Mouse (Mus musculus) midbrain, embryonic 15.5 days (tissue): Measurements from ENCODE around the gene Pdcl2. TPM values are rescaled to one million over a fixed set of nuclear protein-coding genes. Genes with fewer than 3 reads are reported as not detected.

Source experiments
- ATAC-seq: fragments of 200-750 bp; cut with Nextera tagmentation; replicated peaks from 2 replicates; pipeline ENCODE4 v1.8.0; 2017; ENCODE audit warnings: moderate TSS enrichment
- H3K27ac ChIP-seq: fragments of 300-500 bp; sonication (generic); 2 replicates; pipeline ENCODE4 v1.5.1; 2015; ENCODE audit warnings: mild to moderate bottlenecking, inconsistent platforms
- H3K27me3 ChIP-seq: fragments of 300-500 bp; sonication (generic); replicated peaks from 2 replicates; pipeline ENCODE4 v1.6.1; 2015; ENCODE audit warnings: inconsistent platforms
- H3K36me3 ChIP-seq: fragments of 300-500 bp; sonication (generic); replicated peaks from 2 replicates; pipeline ENCODE4 v1.6.1; 2015; ENCODE audit warnings: inconsistent platforms
- H3K4me1 ChIP-seq: fragments of 300-500 bp; sonication (generic); 2 replicates; pipeline ENCODE4 v1.6.1; 2015; ENCODE audit warnings: inconsistent platforms
- H3K4me2 ChIP-seq: fragments of 300-500 bp; sonication (generic); 2 replicates; pipeline ENCODE4 v1.6.1; 2015; ENCODE audit warnings: inconsistent platforms, mild to moderate bottlenecking, moderate library complexity
- H3K4me3 ChIP-seq: fragments of 300-500 bp; sonication (generic); 2 replicates; pipeline ENCODE4 v1.5.1; 2015; ENCODE audit warnings: mild to moderate bottlenecking, inconsistent platforms
- H3K9ac ChIP-seq: fragments of 300-500 bp; sonication (generic); 2 replicates; pipeline ENCODE4 v1.6.1; 2015; ENCODE audit warnings: mild to moderate bottlenecking, inconsistent platforms
- H3K9me3 ChIP-seq: fragments of 300-500 bp; sonication (generic); 2 replicates; pipeline ENCODE4 v1.6.1; 2016; ENCODE audit warnings: inconsistent platforms
- WGBS: fragments of 180-500 bp; shearing (Covaris S2); methylation state at CpG from one replicate; pipeline ENCODE4 v1.1.7; 2015; ENCODE audit warnings: mixed read lengths; 5-methylcytosine and 5-hydroxymethylcytosine counted together
- polyA plus RNA-seq: library from polyadenylated mRNA; unstranded; fragments of >200 nt; fragmentation: Nextera tagmentation; extraction: Ambion mirVana; gene quantifications from 2 replicates; pipeline ENCODE4 v1.2.1, GENCODE M21; 2015

The Pdcl2 gene
- polyA plus RNA-seq: not detected in 2 replicates

GRCm38 (mm10) chr5:76330953-76331352 is at the start of gene Pdcl2:
Pdcl2 (minus strand) TSS chr5:76331156.
- Histone ChIP-seq H3K4me2 (no peak within 1 kb of the TSS), H3K36me3 (no peaks in the 10 kb centered on the region), H3K9ac (no peak within 1 kb of the TSS), H3K9me3 (no peaks in the 10 kb centered on the region), H3K27ac (no peak within 1 kb of the TSS), H3K4me3 (no peak within 1 kb of the TSS), H3K27me3 (no peaks in the 10 kb centered on the region), H3K4me1 (no peaks in the 10 kb centered on the region)
- WGBS: 85% methylated on average over 7 of the region's 7 CpGs
- ATAC-seq: no peak

GRCm38 (mm10) chr5:76379216-76379615 is 48.3 kb upstream of the Pdcl2 start:
- no peaks in the 10 kb centered on the region for H3K9me3 ChIP-seq
- no peaks in the 10 kb centered on the region for H3K36me3 ChIP-seq
- H3K4me3 ChIP-seq: no peak overlapping the region
- no peak overlapping the region for H3K4me2 ChIP-seq
- 36% methylated on average over 3 of the region's 3 CpGs for whole genome bisulfite sequencing
- no peaks in the 10 kb centered on the region for H3K4me1 ChIP-seq
- H3K27me3 ChIP-seq: no peaks in the 10 kb centered on the region
- no peak overlapping the region for H3K9ac ChIP-seq
- no peak overlapping the region for H3K27ac ChIP-seq
- ATAC-seq: no peak

DNA sequence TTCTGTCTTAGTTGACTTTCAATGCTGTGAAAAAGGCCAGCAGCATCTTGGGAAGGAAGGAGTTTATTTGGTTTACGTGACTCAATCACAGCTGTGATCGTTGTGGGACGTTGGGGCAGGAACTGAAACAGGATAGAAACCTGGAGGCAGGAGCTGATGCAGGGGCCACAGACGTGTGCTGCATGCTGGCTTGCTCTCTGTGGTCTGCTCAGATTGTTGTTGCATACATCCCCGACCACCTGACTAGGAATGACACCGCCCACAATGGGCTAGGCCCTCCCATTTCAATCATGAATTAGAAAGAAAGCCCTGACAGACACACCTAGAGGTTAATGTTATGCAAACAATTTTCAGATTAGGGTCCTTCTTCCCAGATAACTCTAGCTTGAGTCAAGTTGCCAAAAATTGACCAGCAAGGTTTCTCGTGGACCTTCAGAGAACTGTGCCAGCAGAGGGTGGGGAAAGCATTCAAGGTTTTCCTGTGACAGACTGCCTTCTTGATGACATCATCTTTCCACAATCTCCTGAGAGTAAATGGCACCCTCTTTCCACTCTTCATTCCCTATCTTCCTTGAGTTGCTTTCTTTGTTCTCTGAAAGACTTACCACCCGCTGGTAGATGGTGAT is 38.4 kb upstream of the Pdcl2 start:
- no peak for ATAC-seq
- 84% methylated on average over 8 of the region's 8 CpGs for WGBS
- no peaks in the 10 kb centered on the region for H3K4me1 ChIP-seq
- no peak overlapping the region for H3K4me3 ChIP-seq
- no peaks in the 10 kb centered on the region for H3K36me3 ChIP-seq
- no peak overlapping the region for H3K4me2 ChIP-seq
- H3K27ac ChIP-seq: no peak overlapping the region
- no peak overlapping the region for H3K9ac ChIP-seq
- H3K27me3 ChIP-seq: peaks cover 3% of the 10 kb centered on the region; the same call in 1 of the 2 replicates
- H3K9me3 ChIP-seq: no peaks in the 10 kb centered on the region

DNA sequence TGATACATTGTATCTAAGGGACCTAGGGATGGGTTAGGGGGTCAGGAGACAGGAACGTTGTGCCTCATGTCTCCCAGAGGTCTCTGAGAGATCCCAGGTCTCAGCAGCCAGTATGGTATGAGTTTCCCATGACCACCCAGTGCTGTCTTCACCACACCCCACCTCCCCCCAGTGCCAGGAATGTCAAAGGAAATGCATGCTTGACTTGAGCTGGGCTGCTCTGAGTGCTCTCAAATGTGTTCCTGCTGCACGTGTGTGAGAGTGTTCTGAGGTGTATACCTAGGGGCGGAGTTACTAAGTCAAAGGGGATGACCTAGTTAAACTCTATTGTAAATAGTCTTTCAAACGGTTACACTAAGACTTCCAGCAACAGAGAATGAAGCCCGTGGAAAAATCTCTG is 34.5 kb upstream of the Pdcl2 start:
- WGBS: 49% methylated on average over 5 of the region's 5 CpGs
- Histone ChIP-seq H3K4me3 (no peak overlapping the region), H3K4me1 (peaks cover 12% of the 10 kb centered on the region), H3K4me2 (no peak overlapping the region), H3K36me3 (no peaks in the 10 kb centered on the region), H3K27ac (no peak overlapping the region), H3K9me3 (no peaks in the 10 kb centered on the region), H3K9ac (no peak overlapping the region), H3K27me3 (peaks cover 13% of the 10 kb centered on the region)
- ATAC-seq: no peak

DNA sequence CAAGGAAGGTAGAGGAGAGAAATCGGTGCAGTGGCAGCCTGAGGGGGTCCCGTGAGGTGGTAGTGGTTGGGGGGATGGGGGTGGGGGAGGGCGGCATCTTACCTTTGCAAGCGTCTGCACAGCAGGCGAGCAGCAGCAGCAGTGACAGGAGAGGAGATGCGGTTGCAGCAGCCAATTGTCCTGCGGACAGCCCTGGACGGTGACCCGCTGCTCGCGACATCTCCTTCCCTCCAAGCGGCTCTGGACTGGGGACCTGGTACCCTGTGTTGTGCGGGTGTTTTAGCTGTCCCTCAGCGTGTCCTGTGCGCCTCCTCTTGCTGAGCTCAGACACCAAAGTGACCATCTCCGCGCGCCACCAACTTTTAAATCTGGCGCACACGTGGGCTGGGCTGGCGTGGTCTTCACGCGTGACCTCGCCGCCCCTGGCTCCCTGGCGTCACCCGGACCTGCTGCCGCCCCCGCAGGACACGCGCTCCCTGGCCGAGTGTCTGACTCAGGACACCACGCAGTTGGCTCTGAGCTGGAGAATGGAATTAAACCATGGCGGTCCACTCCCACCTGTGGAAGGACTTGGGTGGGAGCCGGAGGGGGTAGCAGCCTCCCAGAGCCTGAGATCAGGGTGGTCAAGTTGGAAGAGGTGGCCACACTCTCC is 32.6 kb upstream of the Pdcl2 start, which contains the start of gene Nmu:
Gene Nmu (minus strand): TSS at position 336 of the 652 bp plus-strand sequence.
- no peaks in the 10 kb centered on the region for H3K36me3 ChIP-seq
- no peaks in the 10 kb centered on the region for H3K9me3 ChIP-seq
- H3K4me3 ChIP-seq: peak within 1 kb of the TSS; percentile 38
- H3K4me1 ChIP-seq: peaks cover 12% of the 10 kb centered on the region
- H3K27me3 ChIP-seq: peaks cover 13% of the 10 kb centered on the region
- no peak for ATAC-seq
- 5% methylated on average over 35 of the region's 35 CpGs for WGBS
- H3K4me2 ChIP-seq: peak within 1 kb of the TSS; percentile 83
- no peak within 1 kb of the TSS for H3K27ac ChIP-seq
- peak within 1 kb of the TSS; percentile 19; the same call in 1 of the 2 replicates for H3K9ac ChIP-seq

- no peaks in the 10 kb centered on the region for H3K36me3 ChIP-seq
- no peak for ATAC-seq
- no peaks in the 10 kb centered on the region for H3K9me3 ChIP-seq
- H3K4me2 ChIP-seq: no peak overlapping the region
- peaks cover 12% of the 10 kb centered on the region for H3K4me1 ChIP-seq
- 84% methylated on average over 4 of the region's 4 CpGs for WGBS
- no peak overlapping the region for H3K9ac ChIP-seq
- no peak overlapping the region for H3K27ac ChIP-seq
- H3K4me3 ChIP-seq: no peak overlapping the region
- peaks cover 13% of the 10 kb centered on the region for H3K27me3 ChIP-seq
Observed at GRCm38 (mm10) chr5:76360786-76361185, 29.8 kb upstream of the Pdcl2 start.

DNA sequence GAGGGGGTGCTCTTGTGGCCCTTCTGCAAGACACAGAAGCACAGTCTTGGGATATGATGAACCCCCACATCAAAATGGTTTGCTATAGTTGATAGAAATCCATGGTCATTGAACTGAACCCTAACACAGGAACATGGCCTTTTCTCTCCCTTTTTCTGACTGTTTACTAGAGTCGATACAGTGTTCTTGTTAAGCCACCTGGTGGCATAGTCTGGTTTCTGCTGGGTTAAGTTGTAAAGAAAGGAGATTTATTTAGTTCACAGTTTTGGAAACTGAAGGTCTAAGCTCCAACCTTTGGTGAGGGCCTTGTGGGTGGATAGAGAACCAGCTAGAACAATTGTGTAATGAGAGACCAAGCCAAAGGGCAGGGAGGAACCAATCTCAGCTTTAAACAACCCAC is 29.1 kb upstream of the Pdcl2 start:
- ATAC-seq: no peak
- no peak overlapping the region for H3K9ac ChIP-seq
- H3K9me3 ChIP-seq: no peaks in the 10 kb centered on the region
- peaks cover 12% of the 10 kb centered on the region for H3K4me1 ChIP-seq
- no peak overlapping the region for H3K4me3 ChIP-seq
- 82% methylated on average over 1 of the region's 1 CpGs for WGBS
- peaks cover 12% of the 10 kb centered on the region for H3K27me3 ChIP-seq
- no peak overlapping the region for H3K27ac ChIP-seq
- no peaks in the 10 kb centered on the region for H3K36me3 ChIP-seq
- H3K4me2 ChIP-seq: no peak overlapping the region

DNA sequence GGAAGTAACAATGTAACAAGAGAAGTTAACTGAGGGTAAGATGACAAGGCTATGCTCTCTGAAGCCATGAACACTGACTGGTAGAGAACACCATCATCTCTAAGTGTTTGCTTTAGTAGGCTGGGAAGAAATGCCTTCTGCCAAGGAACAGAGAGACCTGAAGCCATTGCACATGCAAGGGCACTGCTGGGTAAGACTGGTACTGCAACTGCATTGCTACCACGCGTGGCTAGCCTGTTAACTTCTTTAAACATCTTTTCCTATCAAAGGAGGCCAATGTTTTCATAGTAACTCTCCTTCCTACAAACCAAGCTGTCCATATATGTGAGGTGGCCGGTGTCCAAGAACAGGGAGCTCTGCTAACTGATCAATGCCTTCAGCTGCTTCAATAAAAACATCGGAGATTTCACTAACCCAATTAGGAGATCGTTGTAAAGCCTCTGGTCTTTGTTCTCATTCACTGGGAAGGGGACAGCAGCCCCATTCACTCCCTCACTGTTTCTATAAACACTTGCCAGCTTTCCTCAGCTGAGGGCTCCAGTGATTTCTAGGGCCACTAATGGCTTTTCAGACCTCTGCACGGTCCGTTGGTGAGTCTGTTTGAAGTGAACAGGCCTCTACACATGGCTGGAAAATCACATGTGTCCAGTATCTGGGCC is 21.1 kb upstream of the Pdcl2 start:
- H3K9me3 ChIP-seq: no peaks in the 10 kb centered on the region
- no peaks in the 10 kb centered on the region for H3K4me1 ChIP-seq
- H3K27me3 ChIP-seq: no peaks in the 10 kb centered on the region
- no peak for ATAC-seq
- H3K27ac ChIP-seq: no peak overlapping the region
- 36% methylated on average over 7 of the region's 7 CpGs for whole genome bisulfite sequencing
- no peak overlapping the region for H3K4me2 ChIP-seq
- no peak overlapping the region for H3K4me3 ChIP-seq
- no peak overlapping the region for H3K9ac ChIP-seq
- no peaks in the 10 kb centered on the region for H3K36me3 ChIP-seq

GRCm38 (mm10) chr5:76351537-76351936 is 20.6 kb upstream of the Pdcl2 start:
- Histone ChIP-seq H3K27ac (no peak overlapping the region), H3K4me2 (no peak overlapping the region), H3K27me3 (no peaks in the 10 kb centered on the region), H3K4me1 (no peaks in the 10 kb centered on the region), H3K36me3 (no peaks in the 10 kb centered on the region), H3K9ac (no peak overlapping the region), H3K4me3 (no peak overlapping the region), H3K9me3 (no peaks in the 10 kb centered on the region)
- no peak for ATAC-seq
- 87% methylated on average over 5 of the region's 5 CpGs for WGBS

GRCm38 (mm10) chr5:76346137-76346536 is 15.2 kb upstream of the Pdcl2 start:
- H3K9ac ChIP-seq: no peak overlapping the region
- no peaks in the 10 kb centered on the region for H3K36me3 ChIP-seq
- 45% methylated on average over 2 of the region's 2 CpGs for WGBS
- no peak overlapping the region for H3K4me3 ChIP-seq
- no peak overlapping the region for H3K27ac ChIP-seq
- no peaks in the 10 kb centered on the region for H3K27me3 ChIP-seq
- no peaks in the 10 kb centered on the region for H3K9me3 ChIP-seq
- no peak for ATAC-seq
- no peak overlapping the region for H3K4me2 ChIP-seq
- no peaks in the 10 kb centered on the region for H3K4me1 ChIP-seq

- H3K27ac ChIP-seq: no peak overlapping the region
- no peak overlapping the region for H3K4me3 ChIP-seq
- no peak overlapping the region for H3K4me2 ChIP-seq
- no peak for ATAC-seq
- no peak overlapping the region for H3K9ac ChIP-seq
- no peaks in the 10 kb centered on the region for H3K9me3 ChIP-seq
- no peaks in the 10 kb centered on the region for H3K36me3 ChIP-seq
- no peaks in the 10 kb centered on the region for H3K4me1 ChIP-seq
- 78% methylated on average over 2 of the region's 2 CpGs for WGBS
- no peaks in the 10 kb centered on the region for H3K27me3 ChIP-seq
Observed at GRCm38 (mm10) chr5:76340931-76341330, 10.0 kb upstream of the Pdcl2 start.

DNA sequence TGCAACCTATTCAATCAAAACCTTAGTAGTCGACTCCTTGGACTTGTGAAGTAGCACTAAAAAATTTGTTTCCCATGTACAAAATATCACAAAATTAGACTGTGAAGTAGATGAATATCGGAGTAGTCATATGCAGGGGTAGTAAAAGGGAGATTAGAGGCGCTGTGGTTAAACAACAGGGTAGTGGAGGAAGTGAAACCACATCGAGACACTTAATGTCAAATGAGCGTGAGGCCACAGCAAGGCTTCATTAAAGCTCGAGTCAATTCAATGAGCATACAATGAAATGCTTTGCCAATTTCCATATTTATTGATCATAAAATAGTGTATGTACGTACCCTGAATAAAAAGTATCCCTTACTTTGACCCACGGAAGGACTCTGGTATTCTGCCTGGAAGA is 6.1 kb upstream of the Pdcl2 start:
- 84% methylated on average over 8 of the region's 8 CpGs for WGBS
- H3K4me1 ChIP-seq: no peaks in the 10 kb centered on the region
- H3K4me3 ChIP-seq: no peak overlapping the region
- H3K27me3 ChIP-seq: no peaks in the 10 kb centered on the region
- H3K9me3 ChIP-seq: no peaks in the 10 kb centered on the region
- no peak for ATAC-seq
- no peak overlapping the region for H3K27ac ChIP-seq
- no peaks in the 10 kb centered on the region for H3K36me3 ChIP-seq
- no peak overlapping the region for H3K9ac ChIP-seq
- no peak overlapping the region for H3K4me2 ChIP-seq
